Mouse (Mus musculus): Measurements from ENCODE around the gene U2af1l4. TPM values are rescaled to one million over a fixed set of nuclear protein-coding genes. Genes with fewer than 3 reads are reported as not detected.

U2af1l4 gene
- polyA plus RNA-seq, 1 experiment from 2014 or later, result 122 TPM

DNA sequence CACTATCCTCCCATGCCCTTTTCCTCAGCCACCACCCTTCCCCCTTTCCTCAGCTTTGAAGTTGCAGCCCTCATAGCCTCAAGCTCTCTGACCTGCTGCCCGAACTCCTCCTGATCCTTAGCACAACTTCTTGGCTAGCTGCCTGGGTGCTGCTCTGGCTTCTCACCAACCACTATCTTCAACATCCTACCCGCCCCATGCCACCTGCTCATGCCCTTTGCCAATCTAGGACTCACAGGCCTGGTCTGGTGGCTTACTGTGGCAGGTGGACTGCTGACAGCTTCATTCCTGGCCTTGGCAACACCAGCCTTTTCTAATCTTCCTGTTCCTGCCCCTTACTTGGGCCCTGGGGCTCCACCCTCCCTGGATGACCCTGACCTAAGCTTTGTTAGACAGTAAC is 9.9 kb downstream of the U2af1l4 start:
- H3K4me3 ChIP-seq, result no peak overlapping the region
- no peak for ATAC-seq
- WGBS, result 83% methylated on average over 2 of the region's 2 CpGs

DNA sequence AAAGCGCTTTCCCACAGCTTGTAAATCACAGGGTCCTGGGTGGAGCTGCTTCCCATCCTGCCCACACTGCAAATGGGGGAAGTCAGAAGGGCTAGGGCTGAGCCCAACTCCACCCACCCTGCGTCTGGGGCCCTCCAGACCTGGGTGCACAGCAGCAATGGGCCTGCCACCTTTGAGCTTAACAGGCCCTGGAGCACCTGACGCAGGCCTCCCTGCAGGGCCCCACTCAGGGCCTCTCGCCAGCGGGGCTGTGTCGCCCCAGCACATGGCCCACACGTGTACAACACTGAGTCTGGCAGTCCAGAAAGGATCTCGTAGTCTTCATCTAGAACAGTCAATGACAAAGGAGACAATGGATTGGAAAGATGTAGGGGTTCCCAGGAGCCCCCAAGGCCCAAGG is 16.8 kb downstream of the U2af1l4 start:
- Histone ChIP-seq H3K4me1 (no peaks in the 10 kb centered on the region), H3K27me3 (no peaks in the 10 kb centered on the region), H3K36me3 (ENCODE audit: poor library complexity, severe bottlenecking) (peaks cover 100% of the 10 kb centered on the region), H3K9ac (no peak overlapping the region), H3K4me3 (no peak overlapping the region), H3K4me2 (no peak overlapping the region), H3K9me3 (replicated peaks) (no peaks in the 10 kb centered on the region), H3K27ac (no peak overlapping the region)
- 94% methylated on average over 8 of the region's 8 CpGs for WGBS
- ATAC-seq, result no peak

More for the DNA sequence above, 9.9 kb downstream of the U2af1l4 start:
- no peak overlapping the region for H3K27ac ChIP-seq
- no peaks in the 10 kb centered on the region for H3K4me1 ChIP-seq
- H3K9ac ChIP-seq, result no peak overlapping the region
- no peaks in the 10 kb centered on the region for H3K9me3 ChIP-seq (replicated peaks)
- no peak overlapping the region for H3K4me2 ChIP-seq
- H3K36me3 ChIP-seq (ENCODE audit: poor library complexity, severe bottlenecking), result peaks cover 98% of the 10 kb centered on the region
- no peaks in the 10 kb centered on the region for H3K27me3 ChIP-seq

DNA sequence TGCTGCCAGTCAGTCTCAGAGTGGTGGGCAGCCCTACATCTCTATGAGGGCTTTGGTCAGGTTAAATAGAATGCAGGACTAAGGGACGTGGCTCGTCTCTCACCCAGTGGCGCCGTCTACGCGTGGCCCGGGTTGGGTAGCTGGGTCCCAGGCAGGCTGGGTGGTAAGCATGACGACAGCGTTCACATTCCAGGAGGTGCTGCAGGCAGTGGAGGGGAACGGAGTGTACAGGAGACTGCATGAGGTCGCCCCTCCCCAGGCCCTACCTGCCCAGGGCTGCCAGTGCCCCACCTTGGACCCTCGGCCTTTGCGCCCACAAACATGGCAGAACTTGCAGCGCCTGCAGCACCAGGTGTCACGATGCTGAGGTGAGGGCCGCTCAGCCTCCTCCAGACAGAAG is 18.4 kb downstream of the U2af1l4 start:
- H3K9ac ChIP-seq, result no peak overlapping the region
- H3K27me3 ChIP-seq, result no peaks in the 10 kb centered on the region
- no peak for ATAC-seq
- no peak overlapping the region for H3K4me3 ChIP-seq
- 96% methylated on average over 16 of the region's 16 CpGs for WGBS
- H3K9me3 ChIP-seq (replicated peaks), result no peaks in the 10 kb centered on the region
- no peak overlapping the region for H3K4me2 ChIP-seq
- H3K4me1 ChIP-seq, result peaks cover 3% of the 10 kb centered on the region
- H3K36me3 ChIP-seq (ENCODE audit: poor library complexity, severe bottlenecking), result peaks cover 100% of the 10 kb centered on the region
- H3K27ac ChIP-seq, result no peak overlapping the region

GRCm38 (mm10) chr7:30584339-30584738 is 21.2 kb downstream of the U2af1l4 start:
- Histone ChIP-seq H3K4me2 (no peak overlapping the region), H3K9ac (no peak overlapping the region), H3K4me3 (no peak overlapping the region), H3K9me3 (replicated peaks) (no peaks in the 10 kb centered on the region), H3K36me3 (ENCODE audit: poor library complexity, severe bottlenecking) (peaks cover 75% of the 10 kb centered on the region), H3K27me3 (no peaks in the 10 kb centered on the region), H3K27ac (no peak overlapping the region), H3K4me1 (peaks cover 16% of the 10 kb centered on the region)
- 95% methylated on average over 10 of the region's 10 CpGs for WGBS
- no peak for ATAC-seq

GRCm38 (mm10) chr7:30585170-30585569 is 22.1 kb downstream of the U2af1l4 start:
- H3K4me1 ChIP-seq, result peaks cover 23% of the 10 kb centered on the region
- H3K27me3 ChIP-seq, result no peaks in the 10 kb centered on the region
- H3K9ac ChIP-seq, result no peak overlapping the region
- 94% methylated on average over 7 of the region's 7 CpGs for WGBS
- H3K27ac ChIP-seq, result no peak overlapping the region
- peaks cover 67% of the 10 kb centered on the region for H3K36me3 ChIP-seq (ENCODE audit: poor library complexity, severe bottlenecking)
- no peaks in the 10 kb centered on the region for H3K9me3 ChIP-seq (replicated peaks)
- no peak overlapping the region for H3K4me3 ChIP-seq
- no peak for ATAC-seq
- H3K4me2 ChIP-seq, result no peak overlapping the region

DNA sequence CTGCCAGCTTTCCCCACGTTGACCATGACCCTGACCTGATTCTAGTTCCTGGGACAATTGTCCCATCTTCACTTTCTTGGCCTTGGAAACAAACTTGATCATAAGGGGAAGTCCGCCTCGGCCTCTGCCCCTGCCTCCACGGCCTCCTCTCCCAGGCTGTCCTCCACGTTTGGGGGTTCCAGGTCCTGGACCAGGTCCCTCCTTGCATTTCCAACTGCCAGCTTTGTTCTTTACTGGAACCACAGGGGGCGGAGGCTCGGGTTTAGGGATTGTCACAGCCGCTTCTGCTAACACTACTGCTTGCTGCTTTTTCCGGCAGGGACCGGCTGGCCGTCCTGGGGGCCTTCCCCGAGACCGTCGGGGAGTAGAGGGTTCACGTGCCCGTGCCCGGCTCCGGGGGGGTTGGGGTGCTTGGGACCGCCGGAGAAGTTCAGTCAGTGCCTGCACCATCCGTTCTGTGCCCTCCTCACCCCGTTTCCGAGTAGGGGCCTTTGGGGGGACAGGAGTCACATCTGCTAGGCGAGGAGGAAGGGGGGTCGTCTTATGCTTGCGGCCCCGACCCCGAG is 23.4 kb downstream of the U2af1l4 start:
- no peak overlapping the region for H3K27ac ChIP-seq
- H3K4me3 ChIP-seq, result peak overlapping the region; percentile 97; the same call in 1 of the 2 replicates
- peak overlapping the region; percentile 97 for H3K4me2 ChIP-seq
- H3K27me3 ChIP-seq, result no peaks in the 10 kb centered on the region
- no peaks in the 10 kb centered on the region for H3K9me3 ChIP-seq (replicated peaks)
- 88% methylated on average over 28 of the region's 28 CpGs for WGBS
- no peak for ATAC-seq
- peak overlapping the region; percentile 99 for H3K9ac ChIP-seq
- peaks cover 23% of the 10 kb centered on the region for H3K4me1 ChIP-seq
- H3K36me3 ChIP-seq (ENCODE audit: poor library complexity, severe bottlenecking), result peaks cover 53% of the 10 kb centered on the region

- Histone ChIP-seq H3K9ac (peak overlapping the region; percentile 99), H3K4me1 (peaks cover 23% of the 10 kb centered on the region), H3K9me3 (replicated peaks) (no peaks in the 10 kb centered on the region), H3K4me3 (peak overlapping the region; percentile 97), H3K4me2 (peak overlapping the region; percentile 97), H3K27me3 (no peaks in the 10 kb centered on the region), H3K36me3 (ENCODE audit: poor library complexity, severe bottlenecking) (peaks cover 38% of the 10 kb centered on the region), H3K27ac (peak overlapping the region; percentile 93)
- whole genome bisulfite sequencing, result under 1% methylated on average over 30 of the region's 67 CpGs
- peak; percentile 57 for ATAC-seq
Observed at GRCm38 (mm10) chr7:30587842-30588667, 25.0 kb downstream of the U2af1l4 start.

GRCm38 (mm10) chr7:30588676-30589434 is 25.8 kb downstream of the U2af1l4 start, which contains the start of gene Kmt2b:
Gene Kmt2b (minus strand): TSS chr7:30588726.
- under 1% methylated on average over 51 of the region's 68 CpGs for WGBS
- peak within 1 kb of the TSS; percentile 93 for H3K27ac ChIP-seq
- peak within 1 kb of the TSS; percentile 99 for H3K9ac ChIP-seq
- H3K36me3 ChIP-seq (ENCODE audit: poor library complexity, severe bottlenecking), result peaks cover 30% of the 10 kb centered on the region
- H3K27me3 ChIP-seq, result no peaks in the 10 kb centered on the region
- ATAC-seq, result peak; percentile 95
- H3K4me3 ChIP-seq, result peak within 1 kb of the TSS; percentile 97
- H3K9me3 ChIP-seq (replicated peaks), result no peaks in the 10 kb centered on the region
- peak within 1 kb of the TSS; percentile 97 for H3K4me2 ChIP-seq
- H3K4me1 ChIP-seq, result peaks cover 23% of the 10 kb centered on the region

DNA sequence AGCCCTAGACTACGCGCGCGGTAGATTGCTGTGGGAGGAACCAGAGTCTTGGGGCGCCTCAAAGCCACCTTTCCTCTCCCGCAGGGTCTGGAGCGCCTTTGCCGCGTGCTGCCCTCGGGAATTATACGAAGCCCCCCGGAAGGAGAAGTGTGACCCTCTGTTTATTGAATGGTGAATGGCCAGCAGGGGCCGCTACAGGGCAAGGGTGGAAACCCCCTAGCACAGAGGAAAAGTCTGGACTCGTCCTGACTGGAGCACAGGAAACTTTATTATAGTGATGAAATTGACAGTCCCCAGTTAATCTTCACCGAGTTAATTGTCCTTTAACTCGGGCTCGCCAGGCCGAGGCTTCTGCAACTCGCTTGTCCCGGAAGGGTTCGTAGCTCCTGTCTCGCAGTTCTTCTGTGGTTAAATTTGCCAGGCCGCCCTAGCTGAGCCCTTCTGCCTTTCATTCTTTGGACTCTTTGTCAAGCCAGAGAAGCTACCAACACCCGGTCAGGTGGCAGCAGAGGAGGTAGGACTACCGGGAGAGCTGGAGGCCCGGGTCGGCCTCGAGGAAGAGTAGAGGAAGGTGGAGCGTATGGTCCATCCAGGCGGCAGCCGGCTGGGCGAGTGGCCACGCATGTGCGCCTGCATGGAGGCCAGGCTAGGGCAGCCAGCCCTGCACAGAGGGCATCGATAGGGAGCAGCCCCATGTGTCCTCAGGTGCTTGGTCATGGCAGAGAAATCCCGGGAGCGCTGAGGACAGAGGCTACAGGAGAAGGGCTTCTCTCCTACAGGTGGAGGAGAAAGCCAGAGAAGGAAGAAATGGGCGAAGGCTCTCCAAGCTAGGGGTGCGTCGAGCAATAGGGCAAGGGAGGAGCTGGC is 26.6 kb downstream of the U2af1l4 start:
- H3K27ac ChIP-seq, result peak overlapping the region; percentile 93

DNA sequence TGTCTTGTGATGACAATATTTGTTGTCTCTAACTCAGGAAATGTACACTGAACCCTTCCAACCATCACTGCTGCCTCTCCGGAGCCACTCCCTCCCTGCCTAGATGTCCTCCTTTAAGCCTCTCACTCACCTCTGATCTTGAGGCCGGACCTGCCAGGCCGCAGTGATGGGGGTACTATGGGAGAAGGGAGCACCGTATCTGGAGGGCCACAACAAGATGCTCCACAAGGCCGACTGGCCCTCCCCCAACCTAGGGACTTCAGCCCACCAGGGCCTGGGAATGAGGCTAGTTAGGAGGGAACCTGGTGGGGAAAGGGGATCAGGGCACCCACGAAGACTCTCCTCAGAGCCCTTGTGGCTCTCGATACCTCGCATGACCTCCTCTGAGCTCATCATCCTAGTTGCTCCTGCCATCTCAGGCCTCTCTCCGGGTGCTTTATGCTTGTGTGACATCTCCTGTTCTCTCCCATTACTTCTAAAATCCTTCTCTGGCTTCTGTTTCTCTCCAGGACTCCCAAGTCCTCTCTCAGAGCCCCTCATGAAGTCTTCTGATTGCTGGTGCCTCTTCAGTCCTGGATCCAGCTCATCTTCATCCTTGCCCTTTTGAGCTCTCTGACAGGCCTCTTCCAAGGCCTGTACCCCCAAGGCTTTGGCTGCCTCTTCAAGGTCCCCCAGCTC is 28.0 kb downstream of the U2af1l4 start:
- Histone ChIP-seq H3K9ac (no peak overlapping the region), H3K27me3 (no peaks in the 10 kb centered on the region), H3K9me3 (replicated peaks) (no peaks in the 10 kb centered on the region), H3K4me1 (peaks cover 23% of the 10 kb centered on the region), H3K27ac (no peak overlapping the region), H3K36me3 (ENCODE audit: poor library complexity, severe bottlenecking) (peaks cover 8% of the 10 kb centered on the region), H3K4me2 (no peak overlapping the region), H3K4me3 (no peak overlapping the region)
- no peak for ATAC-seq
- WGBS, result 89% methylated on average over 9 of the region's 9 CpGs

More for the DNA sequence above, 26.6 kb downstream of the U2af1l4 start:
- H3K9ac ChIP-seq, result peak overlapping the region; percentile 99
- ATAC-seq, result peak; percentile 63
- H3K4me2 ChIP-seq, result peak overlapping the region; percentile 97
- H3K9me3 ChIP-seq (replicated peaks), result no peaks in the 10 kb centered on the region
- peak overlapping the region; percentile 97 for H3K4me3 ChIP-seq
- H3K27me3 ChIP-seq, result no peaks in the 10 kb centered on the region
- WGBS, result 31% methylated on average over 39 of the region's 40 CpGs
- peaks cover 23% of the 10 kb centered on the region for H3K4me1 ChIP-seq
- H3K36me3 ChIP-seq (ENCODE audit: poor library complexity, severe bottlenecking), result peaks cover 22% of the 10 kb centered on the region

DNA sequence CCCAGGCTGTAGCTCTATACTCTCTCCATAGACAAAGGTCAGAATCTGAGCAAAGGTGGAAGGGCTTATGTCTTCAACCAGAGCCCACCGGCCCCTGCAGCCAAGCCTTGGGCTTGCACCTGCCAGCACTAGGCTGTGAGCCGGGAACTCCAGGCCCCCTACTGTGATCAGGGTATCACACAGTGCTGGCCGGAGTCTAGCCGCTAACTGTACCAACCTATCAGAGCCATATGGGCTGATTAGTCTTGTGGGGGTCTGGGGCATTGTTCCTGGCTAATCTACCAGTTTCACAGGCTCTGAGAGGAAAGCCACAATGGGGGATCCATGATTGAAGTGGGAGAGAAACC is 28.5 kb downstream of the U2af1l4 start:
- peaks cover 3% of the 10 kb centered on the region; the same call in 1 of the 2 replicates for H3K36me3 ChIP-seq (ENCODE audit: poor library complexity, severe bottlenecking)
- no peak overlapping the region for H3K27ac ChIP-seq
- peak overlapping the region; percentile 45; the same call in 1 of the 2 replicates for H3K9ac ChIP-seq
- H3K4me2 ChIP-seq, result no peak overlapping the region
- H3K9me3 ChIP-seq (replicated peaks), result no peaks in the 10 kb centered on the region
- peaks cover 19% of the 10 kb centered on the region for H3K4me1 ChIP-seq
- no peak overlapping the region for H3K4me3 ChIP-seq
- WGBS, result 10% methylated on average over 4 of the region's 4 CpGs
- no peak for ATAC-seq
- H3K27me3 ChIP-seq, result no peaks in the 10 kb centered on the region

Data from forebrain, embryonic 13.5 days (tissue).